Mouse (Mus musculus) retina, postnatal 7 days (tissue): ENCODE results near the gene Bpifb4.
A peak's percentile ranks its signal among the peaks of the same experiment; 100 is the strongest.

ENCODE experiments used
- DNase-seq: peaks from one replicate; pipeline ENCODE4 v3.0.0-alpha.2; 2012; ENCODE audit warnings: low read depth, low spot score

Bpifb4 gene

DNA sequence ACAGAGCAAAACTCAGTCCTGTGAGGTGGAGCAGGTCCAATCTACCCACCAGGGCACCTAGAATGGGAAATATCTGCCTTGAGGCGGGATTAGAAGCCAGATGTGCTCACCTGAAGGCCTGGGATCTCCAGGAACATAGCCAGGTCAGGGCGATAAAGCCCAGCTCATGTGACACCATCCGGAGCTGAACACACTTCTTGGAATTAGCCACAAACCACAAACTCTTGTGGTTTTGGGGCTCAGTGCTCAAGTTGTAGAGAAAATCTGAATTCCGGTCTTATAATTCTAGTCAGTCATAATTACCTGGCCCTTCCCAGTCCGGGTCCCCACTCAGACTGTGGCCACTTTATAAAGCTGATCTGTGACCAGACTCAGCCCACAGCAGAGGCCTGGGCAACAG lies at the start of gene Bpifb4:
Gene Bpifb4, plus strand, starts transcription at position 370 of the 400 bp plus-strand sequence.
- DNase-seq = no peak

- DNase-seq = no peak
Observed at GRCm38 (mm10) chr2:153899111-153899510, 38.9 kb upstream of the Bpifb4 start.

GRCm38 (mm10) chr2:153900088-153900487 lies 37.9 kb upstream of the Bpifb4 start, which contains the start of gene Bpifb6:
TSS of gene Bpifb6 (plus strand) at chr2:153900388.
- DNase-seq = no peak

- DNase-seq = no peak
Observed at GRCm38 (mm10) chr2:153902726-153903125, 35.3 kb upstream of the Bpifb4 start.

DNA sequence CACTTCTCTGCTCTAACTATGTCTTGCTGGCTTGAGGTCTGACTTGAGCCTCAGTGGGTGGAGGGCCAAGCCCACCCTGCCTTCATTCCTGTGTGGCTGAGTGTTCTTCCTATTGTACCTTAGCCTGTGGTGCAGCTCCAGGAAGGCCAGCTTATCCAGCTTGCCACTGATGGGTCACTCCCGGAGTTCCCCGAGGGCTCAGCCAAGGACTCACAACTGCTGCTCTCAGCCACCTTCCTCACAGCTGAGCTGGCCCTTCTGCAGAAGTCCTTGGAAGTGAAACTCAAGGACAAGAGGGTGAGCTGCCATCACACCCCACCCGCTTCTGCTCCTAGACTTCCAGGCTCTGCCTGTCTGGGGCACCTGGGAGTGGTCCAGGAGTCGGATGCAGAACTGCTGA lies 31.4 kb upstream of the Bpifb4 start:
- DNase-seq = no peak

GRCm38 (mm10) chr2:153914151-153914550 lies 23.9 kb upstream of the Bpifb4 start:
- DNase-seq = no peak

- no peak for DNase-seq
Observed at GRCm38 (mm10) chr2:153917930-153918329, 20.1 kb upstream of the Bpifb4 start, which contains the start of gene Bpifb3. TSS of gene Bpifb3 (plus strand) at chr2:153918230.

- DNase-seq = no peak
Observed at GRCm38 (mm10) chr2:153921246-153921645, 16.8 kb upstream of the Bpifb4 start.

- peak; percentile 61 for DNase-seq
Observed at GRCm38 (mm10) chr2:153929871-153930413, 8.1 kb upstream of the Bpifb4 start.

- no peak for DNase-seq
Observed at GRCm38 (mm10) chr2:153931125-153931524, 6.9 kb upstream of the Bpifb4 start.

GRCm38 (mm10) chr2:153933311-153933710 lies 4.7 kb upstream of the Bpifb4 start:
- no peak for DNase-seq

DNA sequence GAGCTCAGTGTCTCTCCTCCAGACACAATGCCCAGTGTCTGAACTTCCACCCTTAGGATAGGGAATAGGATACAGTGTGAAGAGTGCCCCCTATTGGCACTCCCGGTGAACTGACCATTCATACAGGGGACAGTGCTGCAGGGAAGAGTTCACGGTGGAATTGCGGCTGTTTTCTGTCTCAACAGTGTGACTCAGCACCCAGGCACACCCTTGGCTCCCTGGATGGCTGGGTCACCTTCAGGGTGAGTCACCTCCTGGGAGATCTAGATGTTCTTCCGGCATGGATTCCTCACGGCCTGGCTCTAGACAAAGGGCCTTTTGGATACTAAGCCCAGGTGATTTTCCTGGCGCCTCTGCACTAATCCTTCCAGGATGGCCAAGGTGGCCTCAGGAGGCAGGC lies 2.7 kb upstream of the Bpifb4 start:
- no peak for DNase-seq

DNA sequence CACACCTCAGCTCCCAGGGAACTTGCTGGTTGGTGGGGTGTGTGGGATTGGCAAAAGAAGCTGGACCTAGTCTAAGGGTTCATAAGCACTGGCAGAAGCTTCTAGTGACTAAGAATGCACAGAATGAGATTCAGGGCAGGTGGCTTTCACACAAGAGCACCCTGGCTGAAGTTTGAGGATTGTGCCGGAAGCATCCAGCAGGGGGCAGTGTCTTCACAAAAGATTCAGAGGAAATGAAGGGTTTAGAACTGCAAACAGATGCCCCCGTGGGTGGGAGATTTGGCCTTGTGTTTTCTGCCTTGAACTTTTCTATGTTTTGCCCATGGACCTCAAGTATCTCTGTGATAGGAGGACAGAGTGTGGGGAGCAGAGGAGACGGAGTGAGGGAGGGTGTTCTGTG lies 5.5 kb downstream of the Bpifb4 start:
- DNase-seq = peak; percentile 51

GRCm38 (mm10) chr2:153944567-153944966 lies 6.6 kb downstream of the Bpifb4 start:
- no peak for DNase-seq

DNA sequence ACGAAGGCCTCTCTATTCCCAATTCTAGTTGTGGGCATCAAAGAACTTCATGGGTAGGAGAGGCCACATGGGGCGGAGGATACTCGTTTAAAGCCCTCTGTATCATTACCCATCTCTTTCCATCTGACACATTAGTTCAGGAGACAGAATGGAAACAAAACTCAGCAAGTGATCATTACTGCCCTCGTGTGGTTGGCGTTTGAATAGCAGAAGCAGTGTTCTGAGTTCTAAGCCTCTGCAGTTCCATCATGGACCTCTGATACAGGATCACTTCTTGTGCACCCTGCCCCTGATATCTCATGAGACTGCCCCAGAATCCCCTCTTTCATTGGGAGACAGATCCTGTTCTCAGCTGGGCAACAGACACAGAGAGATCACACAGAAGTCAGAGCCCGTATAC lies 14.9 kb downstream of the Bpifb4 start:
- peak; percentile 61 for DNase-seq

GRCm38 (mm10) chr2:153953836-153954235 lies 15.8 kb downstream of the Bpifb4 start:
- peak; percentile 53 for DNase-seq

DNA sequence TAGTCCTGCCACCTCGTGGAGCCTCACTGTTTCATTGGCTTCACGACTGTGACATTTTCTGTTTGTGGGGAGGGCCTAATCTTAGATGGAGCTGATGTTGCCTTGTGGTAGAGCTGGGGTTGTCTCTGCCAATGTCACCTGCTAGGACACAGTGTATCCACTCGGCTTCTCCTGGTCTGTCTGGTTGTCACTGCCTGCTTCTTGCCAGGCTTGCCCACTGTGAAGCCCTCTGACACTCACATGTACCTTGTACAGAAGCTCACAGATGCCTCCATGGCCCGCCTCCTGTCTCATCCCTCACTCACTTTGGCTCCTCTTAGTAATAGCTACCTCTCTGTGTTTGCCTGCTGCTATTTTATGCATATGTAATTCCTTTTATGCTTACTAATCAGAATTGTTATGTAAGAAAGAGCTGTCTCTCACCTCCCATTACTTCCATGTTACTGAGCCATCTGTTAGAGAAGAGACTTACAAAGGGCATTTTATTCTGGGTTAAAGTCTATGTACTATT lies 24.9 kb downstream of the Bpifb4 start:
- no peak for DNase-seq

- DNase-seq = no peak
Observed at GRCm38 (mm10) chr2:153963334-153963733, 25.3 kb downstream of the Bpifb4 start.

GRCm38 (mm10) chr2:153970221-153970620 lies 32.2 kb downstream of the Bpifb4 start:
- DNase-seq = peak; percentile 11

GRCm38 (mm10) chr2:153974582-153974981 lies 36.6 kb downstream of the Bpifb4 start, which contains the start of gene Bpifa6:
TSS of gene Bpifa6 (plus strand) at chr2:153974945.
- no peak for DNase-seq

GRCm38 (mm10) chr2:153995770-153996169 lies 57.8 kb downstream of the Bpifb4 start:
- peak; percentile 58 for DNase-seq

GRCm38 (mm10) chr2:154000501-154000900 lies 62.5 kb downstream of the Bpifb4 start:
- DNase-seq = no peak

GRCm38 (mm10) chr2:154001056-154001455 lies 63.0 kb downstream of the Bpifb4 start:
- no peak for DNase-seq

- no peak for DNase-seq
Observed at GRCm38 (mm10) chr2:154004456-154004855, 66.4 kb downstream of the Bpifb4 start.
